Mouse (Mus musculus) bone marrow macrophage, adult 2 months (primary cell): ENCODE results near the gene Sox14. TPM values are rescaled to one million over a fixed set of nuclear protein-coding genes. Genes with fewer than 3 reads are reported as not detected.

ENCODE experiments used
- H3K27ac ChIP-seq: 2 replicates; pipeline ENCODE4 v1.5.1; 2012; ENCODE audit warnings: low read depth, low read length; ENCODE audit not compliant: insufficient read depth
- H3K4me1 ChIP-seq: 2 replicates; pipeline ENCODE4 v1.6.1; 2012; ENCODE audit warnings: low read length; ENCODE audit not compliant: control insufficient read depth, insufficient read depth
- H3K4me3 ChIP-seq: 2 replicates; pipeline ENCODE4 v1.5.1; 2012; ENCODE audit warnings: mild to moderate bottlenecking, low read length, moderate library complexity; ENCODE audit not compliant: insufficient read depth
- CTCF ChIP-seq: IDR thresholded peaks from 2 replicates; pipeline ENCODE4 v1.5.1; 2012; ENCODE audit warnings: low read depth, mild to moderate bottlenecking, low read length, moderate library complexity
- POLR2A ChIP-seq: IDR thresholded peaks from 2 replicates; pipeline ENCODE4 v1.6.1; 2012; ENCODE audit warnings: mild to moderate bottlenecking, low read depth, low read length, borderline replicate concordance
- polyA plus RNA-seq: library from polyadenylated mRNA; stranded (reverse); fragments of >200 nt; gene quantifications from 2 replicates; pipeline ENCODE4 v1.2.4, GENCODE M21; 2012; ENCODE audit not compliant: missing spikeins, insufficient read depth, insufficient read length

Gene Sox14
- polyA plus RNA-seq, 1 experiment, result not detected

DNA sequence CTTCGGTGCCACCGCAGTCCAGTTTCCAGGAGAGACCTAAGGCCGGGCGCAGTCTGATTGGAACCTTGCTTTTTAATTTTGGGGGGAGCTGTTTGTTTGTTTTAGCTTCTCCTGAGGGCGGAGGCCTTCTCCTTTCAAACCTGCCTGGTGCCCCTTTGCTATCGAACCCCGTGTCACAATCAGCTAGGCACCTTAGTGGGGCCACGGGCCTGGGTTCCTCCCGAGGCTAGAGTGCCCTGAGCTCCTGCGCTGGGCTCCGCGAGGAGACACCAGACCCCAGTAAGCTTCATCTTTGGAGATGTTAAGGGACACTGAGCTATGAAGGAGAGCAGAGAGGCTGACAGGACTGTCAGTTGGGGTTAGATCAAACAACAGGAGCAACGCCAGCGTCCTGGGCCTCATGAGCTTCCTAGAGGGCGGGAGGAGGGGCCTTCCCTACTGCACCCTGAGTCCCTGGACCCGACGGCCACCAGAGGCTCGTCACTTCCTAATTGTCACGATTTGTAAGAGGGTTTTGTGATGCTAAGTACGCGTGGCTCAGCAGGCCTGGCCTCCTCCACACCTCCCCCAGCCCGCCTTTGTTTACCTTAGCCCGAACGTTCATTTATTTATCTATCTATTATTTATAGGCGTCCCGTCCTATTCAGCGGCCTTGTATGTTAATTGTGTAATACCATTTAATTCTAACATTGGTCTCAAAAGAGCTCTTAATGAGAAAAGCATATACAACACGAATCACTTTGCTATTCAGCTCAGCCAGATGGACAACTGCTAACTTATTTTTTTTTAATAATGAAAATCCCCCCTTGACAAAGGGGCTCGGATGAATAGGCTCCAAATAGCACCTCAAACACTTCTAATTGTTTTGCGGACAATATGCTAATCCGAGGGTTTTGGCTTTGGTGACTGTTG is 3.5 kb downstream of the Sox14 start:
- Histone ChIP-seq H3K4me1 (no peaks in the 10 kb centered on the region), H3K4me3 (no peak overlapping the region), H3K27ac (no peak overlapping the region)
- no peak for TF ChIP-seq CTCF
- TF ChIP-seq POLR2A, result no peak

- H3K27ac ChIP-seq, result no peak overlapping the region
- H3K4me1 ChIP-seq, result no peaks in the 10 kb centered on the region
- H3K4me3 ChIP-seq, result no peak overlapping the region
- TF ChIP-seq POLR2A (no peak), CTCF (no peak)
These were observed 4.3 kb downstream of the Sox14 start for GRCm38 (mm10) chr9:99871556-99872203.

DNA sequence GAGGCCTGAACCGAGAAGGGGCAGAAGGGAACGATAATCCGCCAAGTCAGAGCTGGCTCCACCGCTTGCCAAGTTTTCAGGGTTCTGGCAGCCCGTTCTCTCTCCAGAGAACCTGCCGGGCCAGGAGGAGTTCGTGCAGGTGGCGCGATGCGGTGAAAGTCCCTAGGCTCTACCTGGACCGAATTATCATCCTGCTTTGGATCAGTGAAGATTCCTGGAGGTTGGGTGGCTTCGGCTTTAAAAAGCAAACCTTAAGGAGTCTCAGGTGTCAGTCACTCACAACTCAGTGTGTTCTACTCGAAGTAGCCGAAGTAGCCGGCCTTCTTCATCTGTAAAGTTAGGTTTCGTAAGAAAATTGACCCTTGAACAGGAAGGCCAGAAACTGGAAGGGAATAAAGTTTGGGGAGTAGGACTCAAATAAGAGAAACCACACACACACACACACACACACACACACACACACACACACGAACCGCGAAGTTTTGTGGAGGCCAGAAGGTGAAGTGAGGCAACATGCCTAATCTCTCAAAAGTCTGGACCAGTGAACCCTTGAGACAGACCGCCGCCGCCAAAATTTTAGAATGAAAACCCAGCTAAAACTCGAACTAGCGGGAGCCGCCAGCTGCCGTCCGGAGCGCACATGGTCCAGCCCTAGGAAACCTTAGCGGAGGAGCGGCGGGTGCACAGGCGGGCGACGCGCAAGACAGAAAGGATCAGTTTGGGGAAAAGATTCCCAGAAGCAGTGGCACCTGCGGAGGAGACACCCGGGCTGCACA is 5.0 kb downstream of the Sox14 start:
- no peak overlapping the region for H3K4me3 ChIP-seq
- no peaks in the 10 kb centered on the region for H3K4me1 ChIP-seq
- H3K27ac ChIP-seq, result no peak overlapping the region
- TF ChIP-seq CTCF (no peak), POLR2A (no peak)

- Histone ChIP-seq H3K4me1 (no peaks in the 10 kb centered on the region), H3K4me3 (no peak overlapping the region)
- TF ChIP-seq CTCF, result no peak
- no peak for TF ChIP-seq POLR2A
These were observed 5.8 kb downstream of the Sox14 start for GRCm38 (mm10) chr9:99869936-99870779.

DNA sequence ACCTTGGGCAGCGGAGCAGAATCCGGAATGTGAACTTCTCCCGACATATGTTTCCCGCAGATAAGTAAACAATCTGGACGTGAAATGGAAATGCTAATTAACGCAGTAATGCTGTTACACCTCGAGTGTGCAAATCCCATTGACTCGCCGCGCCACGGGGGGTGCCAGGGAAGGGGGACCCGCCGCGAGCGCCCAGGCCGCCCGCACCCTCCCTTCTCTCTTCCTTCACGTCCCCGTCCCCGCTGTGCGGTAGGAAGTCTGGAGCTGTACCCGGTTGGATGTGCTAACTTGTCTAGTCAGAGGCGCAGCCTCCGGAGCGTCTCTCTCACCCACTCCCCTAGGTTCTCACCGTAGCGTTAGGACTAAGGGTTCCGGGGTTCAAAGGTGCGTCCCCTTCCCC is 6.7 kb downstream of the Sox14 start:
- H3K27ac ChIP-seq, result no peak overlapping the region
- no peak overlapping the region for H3K4me3 ChIP-seq
- no peaks in the 10 kb centered on the region for H3K4me1 ChIP-seq
- TF ChIP-seq POLR2A (no peak), CTCF (no peak)

More at GRCm38 (mm10) chr9:99869936-99870779, 5.8 kb downstream of the Sox14 start:
- H3K27ac ChIP-seq, result no peak overlapping the region

DNA sequence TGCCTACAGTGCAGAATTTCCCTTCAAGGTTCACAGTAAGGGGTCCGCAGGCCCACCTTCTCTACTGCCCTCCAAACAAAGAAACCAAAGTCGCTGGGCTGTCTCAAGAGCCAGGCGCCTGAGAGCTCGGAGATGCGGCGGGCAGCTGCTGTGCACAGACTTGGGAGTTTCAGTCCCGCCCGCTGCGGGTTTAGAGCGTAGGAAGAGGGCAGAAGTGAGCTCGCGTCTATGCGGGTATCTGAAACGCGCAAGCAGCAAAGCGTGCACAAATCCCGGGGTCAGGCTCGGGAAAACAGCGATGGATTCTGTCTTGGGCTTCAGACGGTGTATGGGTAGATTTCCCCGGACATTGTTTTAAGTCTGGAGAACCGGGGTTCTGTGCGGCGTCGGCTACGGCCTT is 7.4 kb downstream of the Sox14 start:
- TF ChIP-seq POLR2A (no peak), CTCF (no peak)
- no peaks in the 10 kb centered on the region for H3K4me1 ChIP-seq
- no peak overlapping the region for H3K27ac ChIP-seq
- H3K4me3 ChIP-seq, result no peak overlapping the region

DNA sequence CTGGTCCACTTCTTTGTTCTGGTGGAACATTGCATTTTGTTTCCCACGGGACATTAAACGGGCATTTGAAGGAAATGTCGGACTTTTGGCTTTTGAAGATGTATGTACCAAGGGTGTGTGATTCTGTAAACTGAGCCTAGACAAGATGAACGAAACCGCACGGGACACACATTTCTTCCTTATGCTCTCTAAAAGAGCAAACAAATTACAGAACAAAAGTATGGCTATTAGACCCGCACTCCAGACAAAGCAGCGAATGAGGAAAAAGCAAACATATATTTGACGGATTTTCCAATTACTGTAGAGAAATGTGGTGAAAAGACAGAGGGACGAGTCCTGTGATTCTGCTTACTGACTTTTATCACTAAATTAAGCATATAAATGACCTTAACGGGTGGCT is 7.9 kb downstream of the Sox14 start:
- Histone ChIP-seq H3K4me3 (no peak overlapping the region), H3K4me1 (no peaks in the 10 kb centered on the region), H3K27ac (no peak overlapping the region)
- no peak for TF ChIP-seq CTCF
- TF ChIP-seq POLR2A, result no peak

GRCm38 (mm10) chr9:99862936-99863335 is 13.0 kb downstream of the Sox14 start:
- H3K4me1 ChIP-seq, result no peaks in the 10 kb centered on the region
- TF ChIP-seq CTCF (no peak), POLR2A (no peak)
- H3K27ac ChIP-seq, result no peak overlapping the region
- no peak overlapping the region for H3K4me3 ChIP-seq

- TF ChIP-seq POLR2A, result no peak
- TF ChIP-seq CTCF, result no peak
- H3K4me1 ChIP-seq, result no peaks in the 10 kb centered on the region
- no peak overlapping the region for H3K27ac ChIP-seq
- H3K4me3 ChIP-seq, result no peak overlapping the region
These were observed 21.5 kb downstream of the Sox14 start for GRCm38 (mm10) chr9:99854486-99854885.

DNA sequence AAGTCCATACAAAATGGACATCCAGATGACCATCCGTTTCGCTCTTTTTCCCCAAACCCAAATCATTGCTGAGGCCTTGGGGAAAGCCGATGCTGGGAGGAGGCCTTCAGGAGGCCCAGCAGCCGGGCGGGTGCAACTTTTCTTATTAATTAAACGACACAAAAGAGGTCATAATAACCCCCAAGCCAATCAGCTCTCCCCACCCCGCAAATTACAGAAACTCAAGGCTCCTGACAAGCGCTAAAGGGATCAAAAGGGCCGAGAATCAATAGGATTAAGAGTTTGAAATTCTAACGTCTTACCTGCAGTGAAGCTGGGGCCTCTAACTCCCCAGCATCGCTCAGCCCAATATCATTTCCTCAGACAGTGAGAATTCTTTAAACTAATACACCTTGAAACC is 22.6 kb downstream of the Sox14 start:
- no peak overlapping the region for H3K27ac ChIP-seq
- H3K4me3 ChIP-seq, result no peak overlapping the region
- no peaks in the 10 kb centered on the region for H3K4me1 ChIP-seq
- TF ChIP-seq POLR2A, result no peak
- TF ChIP-seq CTCF, result no peak
